Mouse (Mus musculus) kidney, adult 2 months (tissue): ENCODE results near the gene Vangl2.

Experiments used
- CTCF ChIP-seq: fragments of 200-500 bp; conservative IDR thresholded peaks from 2 replicates; pipeline ENCODE4 v1.5.1; 2011; ENCODE audit warnings: low read depth, mild to moderate bottlenecking, control low read depth, low read length, moderate library complexity, mixed read lengths; ENCODE audit not compliant: insufficient read depth, insufficient read length
- POLR2A ChIP-seq: fragments of 200-500 bp; IDR thresholded peaks from one replicate; pipeline ENCODE4 v1.6.1; 2011; ENCODE audit warnings: low read depth, low read length, control low read depth

- TF ChIP-seq POLR2A (no peak), CTCF (no peak)
Observed at GRCm38 (mm10) chr1:172016660-172017516, 11.4 kb downstream of the Vangl2 start.
